Mouse (Mus musculus) neural tube, embryonic 15.5 days (tissue): ENCODE measurements at regions not wholly inside any gene's neighbourhood (a gene's known extent, or its start where the extent isn't known, plus 50 kb on each side); places are given as distances from the start of the nearest gene placed in this dataset.

ENCODE experiments used
- ATAC-seq: fragments of 200-750 bp; cut with Nextera tagmentation; 2 replicates; pipeline ENCODE4 v1.8.0; 2017; ENCODE audit warnings: mild to moderate bottlenecking, moderate TSS enrichment, moderate library complexity; ENCODE audit not compliant: low FRiP score
- H3K27ac ChIP-seq: fragments of 300-500 bp; sonication (generic); replicated peaks from 2 replicates; pipeline ENCODE4 v1.5.1; 2015; ENCODE audit warnings: mild to moderate bottlenecking, inconsistent platforms
- H3K27me3 ChIP-seq: fragments of 300-500 bp; sonication (generic); replicated peaks from 2 replicates; pipeline ENCODE4 v1.6.1; 2015; ENCODE audit warnings: inconsistent platforms
- H3K36me3 ChIP-seq: fragments of 300-500 bp; sonication (generic); 2 replicates; pipeline ENCODE4 v1.6.1; 2015; ENCODE audit warnings: inconsistent platforms
- H3K4me1 ChIP-seq: fragments of 300-500 bp; sonication (generic); 2 replicates; pipeline ENCODE4 v1.6.1; 2015; ENCODE audit warnings: inconsistent platforms
- H3K4me2 ChIP-seq: fragments of 300-500 bp; sonication (generic); 2 replicates; pipeline ENCODE4 v1.6.1; 2015; ENCODE audit warnings: inconsistent platforms, mild to moderate bottlenecking, moderate library complexity
- H3K4me3 ChIP-seq: fragments of 300-500 bp; sonication (generic); replicated peaks from 2 replicates; pipeline ENCODE4 v1.5.1; 2015; ENCODE audit warnings: mild to moderate bottlenecking, inconsistent platforms
- H3K9ac ChIP-seq: fragments of 300-500 bp; sonication (generic); replicated peaks from 2 replicates; pipeline ENCODE4 v1.6.1; 2015; ENCODE audit warnings: mild to moderate bottlenecking, inconsistent platforms
- H3K9me3 ChIP-seq: fragments of 300-500 bp; sonication (generic); replicated peaks from 2 replicates; pipeline ENCODE4 v1.6.1; 2016; ENCODE audit warnings: inconsistent platforms
- WGBS: fragments of 180-500 bp; shearing (Covaris S2); methylation state at CpG from one replicate; pipeline ENCODE4 v1.1.7; 2015; ENCODE audit warnings: mixed read lengths; 5-methylcytosine and 5-hydroxymethylcytosine counted together

DNA sequence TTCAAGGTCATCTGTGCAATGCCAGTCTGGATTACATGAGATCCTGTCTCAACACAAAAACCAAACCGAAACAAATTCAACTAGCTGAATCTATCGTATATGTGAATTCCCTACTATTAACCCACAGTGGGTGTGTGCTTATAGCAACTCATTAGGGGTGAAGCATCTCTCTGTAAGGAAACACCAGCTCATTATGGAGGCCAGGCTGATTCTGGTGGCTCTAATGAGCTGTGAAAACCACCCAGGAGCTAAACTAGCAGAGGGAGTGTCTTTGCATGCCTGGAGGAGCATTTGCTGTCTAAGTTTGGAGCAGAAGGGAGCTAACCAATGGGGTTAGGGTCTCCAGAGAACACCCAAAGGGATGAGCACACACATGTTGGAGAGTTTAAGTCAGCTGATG lies 54.1 kb upstream of the Adamts2 start:
- Histone ChIP-seq H3K9ac (no peak overlapping the region), H3K27me3 (no peaks in the 10 kb centered on the region), H3K4me2 (no peak overlapping the region), H3K36me3 (no peaks in the 10 kb centered on the region), H3K9me3 (no peaks in the 10 kb centered on the region), H3K4me1 (no peaks in the 10 kb centered on the region), H3K27ac (no peak overlapping the region), H3K4me3 (no peak overlapping the region)
- 84% methylated on average over 2 of the region's 2 CpGs for WGBS
- ATAC-seq = no peak

DNA sequence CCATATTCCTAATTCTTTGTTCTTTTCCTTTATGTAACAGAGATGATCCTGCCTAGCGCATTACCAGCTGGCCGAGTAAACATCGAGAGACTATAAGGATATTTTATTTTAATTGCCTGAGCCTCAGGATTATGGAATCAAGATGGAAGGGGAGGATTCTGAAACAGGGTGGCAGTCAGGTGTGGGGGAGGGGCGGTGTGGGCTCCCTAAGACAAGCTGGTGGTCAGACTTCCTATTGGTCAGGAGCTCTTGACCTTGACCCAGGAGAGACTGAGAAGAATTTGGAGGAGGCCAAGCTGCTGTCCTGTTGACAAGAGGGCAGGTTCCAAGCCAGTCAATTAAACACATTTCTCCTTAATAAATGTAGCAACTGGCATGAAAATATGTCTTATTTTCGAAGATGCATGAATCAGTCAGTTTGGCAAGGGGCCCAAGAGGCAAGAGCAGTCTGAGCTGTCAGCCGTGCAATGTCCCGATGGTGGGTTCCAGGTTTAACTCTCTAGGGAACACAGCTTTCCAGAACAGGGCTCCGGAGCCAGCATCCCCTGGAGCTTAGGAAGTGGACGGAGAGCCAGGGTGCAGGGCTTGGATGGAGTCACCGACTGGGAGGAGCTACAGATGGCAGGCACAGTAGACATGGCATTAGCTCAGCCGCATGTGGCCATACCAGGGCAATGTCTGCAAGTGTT lies 55.3 kb upstream of the Adamts2 start:
- Histone ChIP-seq H3K27ac (no peak overlapping the region), H3K4me2 (no peak overlapping the region), H3K27me3 (no peaks in the 10 kb centered on the region), H3K9me3 (no peaks in the 10 kb centered on the region), H3K4me3 (no peak overlapping the region), H3K36me3 (no peaks in the 10 kb centered on the region), H3K9ac (no peak overlapping the region), H3K4me1 (no peaks in the 10 kb centered on the region)
- no peak for ATAC-seq
- WGBS = 84% methylated on average over 11 of the region's 11 CpGs

DNA sequence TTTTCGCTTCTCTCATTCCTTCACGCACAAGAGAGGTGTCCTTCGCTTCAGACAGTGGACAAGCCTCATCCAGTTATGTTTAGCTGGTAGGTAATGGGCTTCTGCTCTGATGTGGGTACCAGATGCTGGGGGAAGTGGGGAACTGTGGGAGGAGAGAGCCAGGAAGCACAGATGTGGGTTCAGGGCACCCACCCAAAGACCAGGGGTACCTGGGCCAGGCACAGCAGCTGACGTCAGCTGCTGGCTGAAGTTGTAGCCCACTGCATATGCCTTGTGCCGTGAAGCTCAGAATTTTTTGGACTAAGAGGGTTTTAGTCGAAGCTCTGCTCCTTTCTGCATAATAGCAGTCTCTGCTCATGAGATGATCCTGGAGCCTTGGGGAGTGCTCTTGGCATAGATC lies 56.5 kb upstream of the Adamts2 start:
- Histone ChIP-seq H3K36me3 (no peaks in the 10 kb centered on the region), H3K27me3 (no peaks in the 10 kb centered on the region), H3K27ac (no peak overlapping the region), H3K4me2 (no peak overlapping the region), H3K9me3 (no peaks in the 10 kb centered on the region), H3K9ac (no peak overlapping the region), H3K4me3 (no peak overlapping the region), H3K4me1 (no peaks in the 10 kb centered on the region)
- WGBS = 88% methylated on average over 6 of the region's 6 CpGs
- ATAC-seq = no peak

DNA sequence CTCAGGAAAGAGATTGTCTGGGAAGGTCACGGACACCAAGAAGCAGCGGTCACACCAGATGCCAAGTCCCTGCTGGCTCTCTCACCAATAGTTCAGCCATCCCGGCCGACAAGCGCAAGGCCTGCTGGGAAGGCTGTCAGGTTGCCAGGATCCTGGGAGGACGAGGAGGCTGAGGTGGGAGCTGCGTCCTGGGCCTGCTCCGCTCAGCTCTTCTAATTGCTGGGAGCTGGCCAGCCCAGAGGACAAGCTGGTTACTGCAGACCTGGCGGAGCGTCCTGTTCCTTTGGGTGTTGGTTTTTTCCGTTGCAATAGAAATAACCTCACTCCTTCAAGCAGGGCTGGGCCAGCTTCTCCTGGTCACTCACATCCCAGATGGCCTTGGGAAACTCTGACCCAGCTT lies 61.7 kb upstream of the Adamts2 start:
- Histone ChIP-seq H3K27ac (no peak overlapping the region), H3K36me3 (no peaks in the 10 kb centered on the region), H3K4me3 (no peak overlapping the region), H3K4me2 (no peak overlapping the region), H3K27me3 (no peaks in the 10 kb centered on the region), H3K4me1 (no peaks in the 10 kb centered on the region), H3K9ac (no peak overlapping the region), H3K9me3 (no peaks in the 10 kb centered on the region)
- ATAC-seq = no peak
- 82% methylated on average over 11 of the region's 11 CpGs for WGBS

DNA sequence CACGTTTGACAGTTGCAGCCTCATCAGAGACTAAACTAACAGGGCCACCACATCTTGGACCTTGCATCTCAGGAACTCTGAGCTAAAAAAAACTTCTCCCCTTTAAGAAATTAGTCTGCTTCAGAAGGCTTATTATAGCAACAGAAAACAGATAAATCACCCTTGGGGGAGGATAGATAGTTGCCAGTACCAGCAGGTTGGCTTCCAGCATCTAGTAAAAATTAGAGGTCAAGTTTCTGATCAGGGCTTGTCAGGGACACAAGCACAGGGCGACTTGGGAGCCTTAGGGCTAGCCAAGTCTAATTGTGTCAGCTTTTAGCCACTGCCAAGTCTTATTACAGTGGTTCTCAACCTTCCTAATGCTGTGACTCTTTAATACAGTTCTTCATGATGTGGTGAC lies 67.6 kb upstream of the Adamts2 start:
- H3K4me1 ChIP-seq = no peaks in the 10 kb centered on the region
- H3K4me3 ChIP-seq = no peak overlapping the region
- H3K36me3 ChIP-seq = no peaks in the 10 kb centered on the region
- no peak overlapping the region for H3K27ac ChIP-seq
- WGBS = 55% methylated on average over 2 of the region's 2 CpGs
- no peak overlapping the region for H3K9ac ChIP-seq
- H3K4me2 ChIP-seq = no peak overlapping the region
- no peak for ATAC-seq
- H3K9me3 ChIP-seq = no peaks in the 10 kb centered on the region
- H3K27me3 ChIP-seq = no peaks in the 10 kb centered on the region

DNA sequence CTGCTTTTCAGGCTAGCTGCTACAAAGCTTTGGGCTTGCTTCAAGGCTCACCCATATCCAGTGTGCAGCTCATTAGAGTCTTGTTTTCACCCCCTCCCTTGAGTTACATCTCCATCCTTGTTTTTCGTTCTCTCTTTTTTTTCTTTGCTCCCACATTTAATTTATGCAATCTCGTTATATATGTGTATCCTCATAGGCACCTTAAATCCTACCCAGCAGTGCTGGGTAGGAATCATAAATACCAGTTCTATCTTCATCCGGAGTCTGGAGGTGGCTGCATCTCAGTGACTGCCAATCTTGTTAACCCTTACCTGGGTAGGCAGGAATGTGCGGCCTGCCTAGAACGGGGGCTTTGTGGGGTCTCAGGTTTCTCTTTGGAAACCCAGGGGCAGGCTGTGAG lies 74.0 kb upstream of the Adamts2 start:
- WGBS = 52% methylated on average over 5 of the region's 5 CpGs
- ATAC-seq = 0 out of 2 replicates have a peak, but pooled peaks have one; percentile 31

DNA sequence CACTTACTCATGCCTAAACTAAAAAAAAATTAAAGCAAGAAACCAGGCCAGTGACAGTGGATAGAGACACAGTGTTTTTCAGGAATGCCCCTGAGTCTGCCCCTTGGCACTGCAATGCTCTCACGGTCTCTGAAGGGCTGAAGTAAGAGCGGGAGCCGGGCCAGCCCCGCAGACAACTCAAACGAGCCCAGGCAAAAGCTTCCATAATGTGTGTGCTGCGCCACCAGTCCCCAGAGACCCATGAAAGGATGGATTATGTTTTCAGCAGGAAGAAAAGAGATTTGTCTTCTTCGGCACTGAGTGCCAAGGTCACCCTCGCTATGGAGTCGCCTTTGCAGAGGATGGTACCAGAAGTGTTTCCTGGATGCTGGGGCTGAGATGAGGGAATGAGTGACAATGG lies 81.7 kb upstream of the Adamts2 start:
- H3K4me2 ChIP-seq = no peak overlapping the region
- no peak for ATAC-seq
- 61% methylated on average over 9 of the region's 9 CpGs for WGBS

More for the DNA sequence above, 74.0 kb upstream of the Adamts2 start:
- Histone ChIP-seq H3K27me3 (no peaks in the 10 kb centered on the region), H3K9me3 (no peaks in the 10 kb centered on the region), H3K4me1 (no peaks in the 10 kb centered on the region; the same call in 1 of the 2 replicates), H3K9ac (no peak overlapping the region), H3K27ac (no peak overlapping the region), H3K4me3 (no peak overlapping the region), H3K36me3 (no peaks in the 10 kb centered on the region), H3K4me2 (no peak overlapping the region)

DNA sequence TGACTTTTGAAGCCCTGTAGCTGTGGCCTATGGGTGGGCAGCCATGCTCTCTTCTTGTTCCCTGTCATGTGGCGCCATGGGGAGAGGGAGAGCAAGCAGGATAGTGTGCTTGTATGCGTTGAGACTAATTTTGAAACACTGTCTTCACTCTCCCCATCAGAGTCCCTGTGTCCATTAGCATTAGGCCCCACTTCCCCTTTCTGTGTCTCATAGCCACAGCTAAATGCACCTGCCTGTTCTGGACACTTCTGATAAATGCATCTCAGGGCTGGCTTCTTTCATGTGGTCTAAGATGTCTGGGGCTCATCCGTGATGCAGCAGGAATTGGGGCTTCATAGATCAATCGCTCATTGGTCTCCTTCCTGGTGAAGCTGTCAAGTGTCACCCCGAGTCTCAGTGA lies 77.0 kb upstream of the Rufy1 start:
- Histone ChIP-seq H3K4me3 (no peak overlapping the region), H3K27ac (no peak overlapping the region), H3K9me3 (no peaks in the 10 kb centered on the region), H3K9ac (no peak overlapping the region), H3K27me3 (no peaks in the 10 kb centered on the region), H3K4me1 (peaks cover 8% of the 10 kb centered on the region; the same call in 1 of the 2 replicates), H3K4me2 (no peak overlapping the region), H3K36me3 (no peaks in the 10 kb centered on the region)
- WGBS = 61% methylated on average over 5 of the region's 5 CpGs
- ATAC-seq = no peak

More for the DNA sequence above, 81.7 kb upstream of the Adamts2 start:
- no peak overlapping the region for H3K9ac ChIP-seq
- no peaks in the 10 kb centered on the region for H3K9me3 ChIP-seq
- H3K36me3 ChIP-seq = no peaks in the 10 kb centered on the region
- H3K4me1 ChIP-seq = 0 out of 2 replicates have a peak, but pooled peaks cover 3% of the 10 kb centered on the region
- H3K27me3 ChIP-seq = no peaks in the 10 kb centered on the region
- no peak overlapping the region for H3K4me3 ChIP-seq
- H3K27ac ChIP-seq = no peak overlapping the region

DNA sequence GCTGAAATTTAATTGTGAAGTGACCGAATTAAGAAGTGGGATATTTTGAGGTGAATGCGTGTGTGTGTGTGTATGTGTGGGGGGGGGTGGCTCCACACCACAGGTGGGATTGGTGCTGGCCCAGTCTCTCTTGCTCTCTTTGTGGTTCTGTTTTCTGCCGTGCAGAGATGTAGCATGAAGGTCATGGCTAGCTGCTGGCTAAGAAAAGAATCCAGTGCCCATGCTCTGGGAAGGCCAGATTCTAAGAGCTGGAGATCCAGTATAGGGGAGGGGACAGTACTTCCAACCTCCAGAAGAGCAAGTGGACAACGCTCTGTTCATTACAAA lies 76.5 kb upstream of the Rufy1 start:
- H3K9ac ChIP-seq = no peak overlapping the region
- peaks cover 8% of the 10 kb centered on the region; the same call in 1 of the 2 replicates for H3K4me1 ChIP-seq
- H3K4me3 ChIP-seq = no peak overlapping the region
- H3K4me2 ChIP-seq = no peak overlapping the region
- no peaks in the 10 kb centered on the region for H3K9me3 ChIP-seq
- H3K36me3 ChIP-seq = no peaks in the 10 kb centered on the region
- no peak overlapping the region for H3K27ac ChIP-seq
- no peaks in the 10 kb centered on the region for H3K27me3 ChIP-seq
- ATAC-seq = no peak
- WGBS = 65% methylated on average over 4 of the region's 4 CpGs

DNA sequence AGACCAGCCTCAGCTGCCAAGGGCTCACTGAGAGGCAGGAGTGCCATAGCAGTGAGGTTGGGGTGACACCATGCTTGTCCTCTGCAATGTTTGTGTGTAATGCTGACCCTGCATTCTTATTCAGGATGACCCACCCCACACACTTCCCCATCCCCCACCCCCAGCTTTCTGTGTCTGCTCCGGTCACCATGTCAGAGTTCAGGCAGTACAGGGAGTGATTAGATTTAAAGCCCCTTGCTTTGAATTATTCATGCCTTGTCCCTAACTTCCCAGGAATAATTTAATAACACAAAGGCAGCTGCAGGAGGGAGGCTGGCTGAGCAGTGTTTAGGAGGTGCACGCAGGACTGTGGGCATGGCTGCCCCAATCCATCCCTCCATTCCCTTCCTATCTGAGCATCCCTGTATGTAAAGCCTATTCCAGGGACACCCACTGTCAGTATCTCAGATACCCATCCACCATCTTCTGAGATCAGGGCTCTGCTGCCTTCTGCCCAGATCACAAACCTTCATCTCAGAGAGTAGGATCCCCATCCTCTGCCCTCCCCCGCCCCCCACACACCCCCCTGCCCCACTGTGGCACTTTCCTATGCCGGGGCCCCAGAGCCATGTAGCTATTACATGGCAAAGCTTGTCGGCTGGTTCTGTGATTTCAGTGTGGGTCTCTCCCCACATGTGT lies 76.0 kb upstream of the Rufy1 start:
- no peak overlapping the region for H3K27ac ChIP-seq
- H3K27me3 ChIP-seq = no peaks in the 10 kb centered on the region
- no peak overlapping the region for H3K9ac ChIP-seq
- H3K4me3 ChIP-seq = no peak overlapping the region
- H3K36me3 ChIP-seq = no peaks in the 10 kb centered on the region
- 26% methylated on average over 5 of the region's 5 CpGs for whole genome bisulfite sequencing
- no peak overlapping the region for H3K4me2 ChIP-seq
- peaks cover 8% of the 10 kb centered on the region; the same call in 1 of the 2 replicates for H3K4me1 ChIP-seq
- H3K9me3 ChIP-seq = no peaks in the 10 kb centered on the region
- no peak; the same call in 1 of the 2 replicates for ATAC-seq

DNA sequence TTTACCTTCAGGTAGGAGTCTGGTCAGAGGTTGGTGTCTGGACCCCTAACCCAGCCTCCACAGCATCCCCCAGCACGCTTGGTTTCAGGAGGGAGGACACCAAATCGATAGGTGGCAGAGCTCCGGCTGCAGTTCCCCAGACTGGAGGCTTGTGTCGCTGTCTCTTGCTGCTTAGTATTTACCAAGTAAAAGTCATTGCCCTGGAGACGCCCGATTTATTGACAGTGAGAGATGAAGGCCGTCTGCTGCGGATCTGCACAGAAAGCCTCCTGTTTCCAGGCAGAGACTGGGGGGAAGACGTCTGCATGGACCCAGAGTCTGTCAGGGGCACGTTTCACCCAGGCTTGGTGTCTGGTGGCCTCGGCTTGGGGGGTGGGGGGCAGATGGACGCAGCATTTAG lies 70.4 kb upstream of the Rufy1 start:
- Histone ChIP-seq H3K9me3 (no peaks in the 10 kb centered on the region), H3K27ac (no peak overlapping the region), H3K36me3 (no peaks in the 10 kb centered on the region), H3K9ac (no peak overlapping the region), H3K4me1 (no peaks in the 10 kb centered on the region; the same call in 1 of the 2 replicates), H3K4me2 (no peak overlapping the region), H3K4me3 (no peak overlapping the region), H3K27me3 (no peaks in the 10 kb centered on the region)
- no peak for ATAC-seq
- whole genome bisulfite sequencing = 59% methylated on average over 12 of the region's 12 CpGs

DNA sequence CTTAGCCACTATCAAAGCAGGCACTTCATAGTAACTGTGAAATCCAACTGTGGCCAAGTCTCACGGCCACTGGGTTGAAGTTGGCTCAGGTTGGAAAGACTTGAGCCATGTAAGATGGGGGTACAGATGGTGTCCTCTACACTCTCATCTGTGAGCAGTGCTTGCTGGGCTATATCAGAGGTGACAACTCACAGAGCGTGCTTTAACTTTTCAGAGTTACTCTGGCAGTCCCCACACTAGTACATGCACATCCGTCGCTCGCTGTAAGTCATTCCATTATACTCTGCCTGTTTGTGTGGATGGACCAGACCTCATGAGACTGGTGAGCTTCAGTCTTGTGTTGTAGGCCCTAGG lies 62.2 kb upstream of the Rufy1 start:
- Histone ChIP-seq H3K36me3 (no peaks in the 10 kb centered on the region), H3K27ac (0 out of 2 replicates have a peak overlapping the region, but pooled peaks have one; percentile 4), H3K27me3 (no peaks in the 10 kb centered on the region), H3K9ac (no peak overlapping the region), H3K4me3 (no peak overlapping the region), H3K4me1 (peaks cover 8% of the 10 kb centered on the region), H3K9me3 (no peaks in the 10 kb centered on the region), H3K4me2 (no peak overlapping the region)
- WGBS = 93% methylated on average over 5 of the region's 5 CpGs
- ATAC-seq = no peak
